Mouse (Mus musculus): ENCODE measurements around the gene Fam84a.
A peak's percentile ranks its signal among the peaks of the same experiment; 100 is the strongest.

The Fam84a gene

DNA sequence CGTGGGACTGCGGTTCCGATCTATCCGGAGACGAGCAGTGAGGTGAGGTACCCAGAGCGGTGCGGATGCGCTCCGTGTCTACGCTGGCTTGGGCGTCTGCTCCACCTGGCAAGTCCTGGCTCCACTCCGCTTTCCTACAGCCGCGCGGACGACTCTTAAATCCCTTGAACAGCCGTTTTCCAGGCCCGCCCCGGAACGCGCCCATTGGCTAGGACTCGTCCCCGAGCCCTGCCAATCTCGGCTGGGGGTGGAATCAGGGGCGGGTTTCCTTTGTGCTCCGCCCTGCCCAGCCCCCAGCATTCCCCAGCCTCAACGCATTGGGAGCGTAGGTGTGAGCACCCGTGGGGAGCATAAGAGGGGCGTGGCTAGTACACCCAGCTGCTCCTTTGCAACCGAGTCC lies at the start of gene Fam84a:
Gene Fam84a, minus strand, starts transcription at position 134 of the 400 bp plus-strand sequence.
- peak; percentile 91 for DNase-seq (ENCODE audit: low spot score)

DNA sequence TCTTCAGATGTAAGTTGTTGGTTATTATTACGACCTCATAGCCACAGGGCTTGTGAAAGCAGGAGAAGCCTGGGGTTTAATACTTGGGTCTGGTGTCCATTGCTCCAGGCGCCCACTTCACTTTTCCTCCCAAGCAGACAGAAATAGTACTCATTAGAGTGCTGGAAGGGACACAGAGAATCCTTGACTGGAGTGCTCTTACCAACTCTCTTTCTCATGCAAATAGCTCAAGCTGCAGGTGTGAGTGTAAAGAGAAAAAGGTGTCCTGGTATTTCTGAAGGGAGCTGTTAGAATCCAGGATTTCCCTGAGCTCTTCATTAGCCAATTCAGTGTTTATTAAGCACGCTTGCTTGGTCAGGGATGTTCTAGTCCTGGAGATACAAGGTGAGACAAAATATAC lies 43.6 kb upstream of the Fam84a start:
- DNase-seq (ENCODE audit: low spot score): no peak

DNA sequence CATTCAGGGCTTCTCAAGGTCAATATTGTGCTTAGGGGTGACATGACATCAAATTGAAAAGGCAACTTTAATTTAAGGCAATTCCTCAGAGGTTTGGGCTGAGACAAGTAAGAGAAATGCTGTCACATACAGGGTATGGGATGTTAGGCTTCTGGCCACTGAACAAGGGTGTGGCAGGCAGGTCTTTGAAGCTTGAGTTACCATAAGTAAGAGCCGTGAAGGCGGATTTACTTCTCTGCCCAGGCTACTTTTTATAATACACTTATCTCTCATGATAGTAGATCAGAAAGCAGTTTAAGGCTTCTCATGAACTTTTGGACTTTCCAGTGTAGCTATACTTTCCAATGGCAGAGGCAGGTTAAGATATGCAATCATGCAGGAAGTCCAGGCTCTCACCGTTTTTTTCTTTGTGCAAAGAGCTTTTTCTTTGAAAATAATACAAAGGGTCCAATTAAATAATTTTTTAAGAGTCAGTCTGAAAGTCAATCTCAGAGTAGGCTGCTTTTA lies 34.9 kb upstream of the Fam84a start:
- no peak for DNase-seq (ENCODE audit: low spot score)

DNA sequence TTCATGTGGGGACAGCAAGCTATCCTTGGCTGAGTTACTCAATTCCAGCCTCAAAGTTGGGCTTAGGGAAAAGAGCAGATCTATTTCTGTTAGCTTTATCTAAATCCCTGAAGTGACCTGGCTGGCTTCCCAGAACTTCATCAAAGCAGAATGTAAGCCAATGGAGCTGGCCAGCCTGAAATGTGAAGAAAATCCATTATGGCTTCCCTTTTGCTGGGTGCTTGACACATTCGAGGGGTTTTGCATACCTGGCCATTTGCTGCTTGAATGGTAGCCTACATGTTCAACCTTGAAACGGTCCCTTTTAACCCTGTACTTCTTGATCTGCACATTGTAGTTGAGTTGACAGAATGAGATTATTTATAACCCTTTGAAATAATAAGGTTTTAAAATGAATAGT lies 13.9 kb upstream of the Fam84a start:
- peak; percentile 37 for DNase-seq (ENCODE audit: low spot score)

DNA sequence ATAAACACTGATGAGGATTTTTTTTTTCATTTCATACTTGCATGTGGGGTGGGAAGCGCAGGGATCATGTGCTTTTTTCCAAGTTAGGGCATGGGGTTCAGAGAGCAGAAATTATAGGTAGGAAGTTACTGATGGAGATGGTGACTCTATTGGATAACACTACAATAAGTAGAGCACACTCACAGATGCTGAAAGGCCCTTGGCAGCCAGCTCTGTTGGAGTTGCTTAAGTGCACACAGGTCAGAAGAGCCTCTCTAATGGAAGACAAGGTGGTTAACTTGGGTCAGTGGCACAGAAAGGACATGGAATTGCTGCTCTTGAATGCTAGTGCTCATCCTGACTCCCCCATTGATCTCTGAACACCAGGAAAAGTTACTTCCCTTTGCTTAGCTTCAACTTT lies 13.1 kb upstream of the Fam84a start:
- no peak for DNase-seq (ENCODE audit: low spot score)

- DNase-seq (ENCODE audit: low spot score): peak; percentile 14
Observed at GRCm38 (mm10) chr12:14152426-14152825, 572 bp upstream of the Fam84a start.

GRCm38 (mm10) chr12:14150936-14151631 lies 770 bp downstream of the Fam84a start:
- DNase-seq (ENCODE audit: low spot score): peak; percentile 7

DNA sequence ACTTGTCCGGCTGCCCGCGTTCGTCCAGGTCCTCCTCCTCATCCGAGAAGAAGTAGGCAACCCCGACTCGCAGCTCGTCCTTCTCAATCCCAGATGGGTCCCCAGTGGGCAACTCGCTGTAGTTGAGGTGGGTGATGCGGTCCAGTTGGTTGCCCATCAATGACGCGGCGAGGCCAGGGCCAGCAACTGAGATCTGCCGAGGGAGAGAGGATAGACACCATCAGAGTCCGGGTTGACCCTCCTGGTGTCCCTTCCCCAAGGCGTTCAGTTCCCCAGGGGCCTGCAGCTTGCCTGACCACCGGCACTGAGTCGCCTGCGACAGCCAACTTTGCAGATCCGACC lies 1.3 kb downstream of the Fam84a start:
- peak; percentile 7 for DNase-seq (ENCODE audit: low spot score)

DNA sequence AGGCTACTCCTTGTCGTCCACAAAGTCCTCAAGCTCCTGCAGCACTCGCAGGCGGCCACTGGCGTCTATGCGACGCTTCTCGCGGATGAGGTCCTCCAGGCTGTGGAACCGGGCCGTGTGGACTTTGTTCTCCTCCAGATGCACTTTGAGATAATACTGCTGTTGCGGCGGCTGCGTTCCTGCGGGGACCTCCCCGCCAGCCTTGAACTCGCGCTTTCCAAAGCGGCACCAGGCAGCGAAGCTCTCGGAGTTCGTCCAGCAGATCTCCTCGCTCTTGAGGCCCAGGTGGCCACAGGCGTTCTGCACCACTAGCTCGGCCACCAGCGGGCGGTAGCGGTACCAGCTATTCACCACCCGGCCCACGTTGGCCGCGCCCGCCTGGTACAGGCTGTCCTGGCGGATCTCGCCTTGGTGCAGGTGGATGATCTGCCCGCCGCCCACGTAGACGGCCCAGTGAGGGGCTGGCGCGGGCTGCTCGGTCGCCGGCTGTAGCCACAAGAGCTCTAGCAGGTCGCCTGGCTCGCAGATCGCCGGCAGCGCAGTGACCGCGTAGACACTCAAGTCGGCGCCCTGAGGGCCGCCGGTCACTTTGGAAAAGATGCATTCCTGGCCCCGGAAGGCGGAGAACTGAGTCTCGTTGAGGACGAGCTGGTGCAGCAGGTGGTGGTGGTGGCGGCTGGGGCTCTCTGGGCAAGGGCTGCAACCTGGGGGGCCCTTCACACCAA lies 1.8 kb downstream of the Fam84a start:
- peak; percentile 62 for DNase-seq (ENCODE audit: low spot score)

GRCm38 (mm10) chr12:14149022-14149842 lies 2.6 kb downstream of the Fam84a start:
- peak; percentile 4 for DNase-seq (ENCODE audit: low spot score)

DNA sequence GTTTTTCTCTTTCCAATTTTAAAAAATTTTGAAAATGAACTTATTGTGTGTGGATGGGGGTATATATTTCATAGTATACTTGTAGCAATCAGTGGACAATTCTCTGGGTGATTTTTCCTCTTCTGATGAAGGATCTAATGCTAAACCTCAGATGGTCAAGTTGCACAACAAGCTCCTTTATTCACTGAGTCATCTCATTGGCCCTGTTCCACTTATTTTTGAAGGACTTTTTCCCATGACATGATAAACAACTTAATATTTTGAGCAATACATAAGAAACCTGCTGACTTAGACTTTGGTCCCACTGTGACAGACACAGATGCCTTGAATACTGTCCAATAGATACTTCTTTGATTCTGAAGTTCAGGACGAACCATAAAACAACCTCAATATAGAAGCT lies 14.8 kb downstream of the Fam84a start:
- no peak for DNase-seq (ENCODE audit: low spot score)

DNA sequence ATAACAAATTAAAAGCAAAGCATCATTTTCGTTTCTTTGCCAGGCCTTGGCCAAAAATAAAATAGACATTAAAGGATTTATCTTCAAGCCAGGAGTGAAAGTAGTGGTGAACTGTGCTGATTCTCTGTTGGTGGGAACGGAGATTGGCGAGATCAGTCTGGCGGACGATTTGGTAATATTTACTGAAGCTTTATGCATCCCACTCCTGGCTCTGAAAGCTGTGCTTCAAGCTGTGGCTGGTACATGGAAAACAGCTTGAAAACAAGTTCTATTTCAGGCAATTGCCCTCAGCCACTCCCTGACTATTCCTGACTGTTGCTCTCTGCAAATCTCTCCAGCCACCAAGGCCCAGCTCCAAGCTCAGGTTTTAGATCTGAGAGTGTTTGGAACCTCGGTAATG lies 37.1 kb downstream of the Fam84a start:
- DNase-seq (ENCODE audit: low spot score): no peak

GRCm38 (mm10) chr12:14096944-14097343 lies 54.9 kb downstream of the Fam84a start:
- DNase-seq (ENCODE audit: low spot score): no peak

Measured in testis, postnatal 14 days (tissue).